Mouse (Mus musculus): Measurements from ENCODE around the gene Syvn1. TPM values are rescaled to one million over a fixed set of nuclear protein-coding genes. Genes with fewer than 3 reads are reported as not detected.
A peak's percentile ranks its signal among the peaks of the same experiment; 100 is the strongest.
"Not testable (repeated sequence)": the region's sequence is repeated elsewhere in the genome, so short reads cannot be mapped to it uniquely, and the experiment has no call there.

Syvn1 gene
- polyA plus RNA-seq, 1 experiment from 2014 or later: 27.5 TPM

DNA sequence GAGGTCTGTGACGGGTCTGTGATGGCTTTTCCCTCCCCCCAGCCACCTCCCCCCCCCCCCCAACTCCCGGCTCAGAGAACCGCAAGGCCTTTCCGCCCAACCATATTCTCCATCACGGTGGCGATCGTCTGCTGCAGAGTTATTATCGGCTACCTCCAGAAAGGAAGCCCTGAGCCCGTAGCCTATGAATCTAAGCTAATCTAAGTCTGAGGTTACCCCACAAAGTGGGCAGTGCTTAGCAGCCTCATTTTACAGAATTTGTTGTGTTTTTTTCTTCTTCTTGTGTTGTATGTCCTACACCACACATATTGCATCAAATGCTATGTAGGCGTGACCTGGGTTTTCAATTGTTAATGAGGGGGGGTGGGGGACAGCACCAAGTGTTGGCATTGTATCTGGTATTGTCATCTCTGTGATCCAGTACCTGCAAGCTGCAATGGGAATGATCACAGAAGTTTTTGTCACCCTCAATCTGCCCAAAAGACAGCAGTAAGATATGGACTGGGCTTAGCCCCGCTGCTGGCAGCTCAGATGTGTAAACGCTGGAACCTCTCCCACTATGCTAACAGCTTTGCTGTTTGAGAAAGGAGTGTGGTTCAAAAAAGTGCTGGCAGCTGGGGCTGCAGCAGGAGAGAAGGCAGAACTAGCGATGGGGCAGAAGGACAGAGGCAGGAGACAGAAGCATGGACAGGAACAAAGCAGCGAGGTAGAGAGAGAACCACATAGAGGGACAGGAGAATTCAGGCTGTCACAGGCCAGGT lies 15.7 kb upstream of the Syvn1 start:
- H3K4me1 ChIP-seq (ENCODE audit: control insufficient read depth, insufficient read depth, low read length): no peaks in the 10 kb centered on the region
- H3K4me2 ChIP-seq (replicated peaks; ENCODE audit: low read depth, low read length): no peak overlapping the region
- 66% methylated on average over 14 of the region's 14 CpGs for whole genome bisulfite sequencing
- H3K9ac ChIP-seq (replicated peaks; ENCODE audit: low read depth, low read length): no peak overlapping the region
- H3K27ac ChIP-seq (ENCODE audit: low read length): no peak overlapping the region
- no peaks in the 10 kb centered on the region for H3K36me3 ChIP-seq (ENCODE audit: control insufficient read depth, insufficient read depth, low read length)
- no peak for ATAC-seq (ENCODE audit: insufficient number of reproducible peaks, insufficient read depth, low FRiP score, low read depth)
- no peak overlapping the region for H3K4me3 ChIP-seq (ENCODE audit: low read depth, low read length)
- H3K27me3 ChIP-seq (ENCODE audit: control insufficient read depth, insufficient read depth, low read length): no peaks in the 10 kb centered on the region
- H3K9me3 ChIP-seq (ENCODE audit: control insufficient read depth, low read depth, low read length): no peaks in the 10 kb centered on the region

DNA sequence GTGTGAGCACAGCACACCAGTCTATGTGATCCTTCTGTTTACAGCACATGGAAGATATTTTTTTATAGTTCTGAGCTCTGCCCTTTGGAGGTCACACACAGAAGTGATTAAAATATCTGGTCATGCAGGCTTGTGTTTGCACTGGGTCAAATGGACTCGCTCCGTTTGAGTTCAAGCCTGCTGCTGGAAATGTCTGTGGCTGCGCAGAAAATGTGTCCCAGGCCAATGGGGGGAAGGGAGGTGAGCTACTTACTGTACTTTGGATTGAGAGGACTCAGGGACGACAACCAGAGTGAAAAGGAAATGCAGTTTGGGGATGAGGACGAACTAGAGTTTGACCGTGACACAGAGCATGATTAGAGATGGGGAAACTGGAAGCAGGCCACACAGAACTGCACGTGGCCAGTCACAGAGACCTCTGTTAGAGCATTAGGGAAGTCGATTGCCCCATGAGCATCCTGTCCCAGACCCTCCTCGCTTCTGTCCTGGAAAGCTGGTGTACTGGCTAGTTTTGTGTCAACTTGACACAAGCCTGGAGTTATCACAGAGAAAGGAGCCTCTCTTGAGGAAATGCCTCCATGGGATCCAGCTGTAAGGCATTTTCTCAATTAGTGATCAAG lies 10.3 kb upstream of the Syvn1 start:
- Histone ChIP-seq H3K9ac (replicated peaks; ENCODE audit: low read depth, low read length) (no peak overlapping the region), H3K4me1 (ENCODE audit: control insufficient read depth, insufficient read depth, low read length) (no peaks in the 10 kb centered on the region), H3K27ac (ENCODE audit: low read length) (no peak overlapping the region), H3K27me3 (ENCODE audit: control insufficient read depth, insufficient read depth, low read length) (no peaks in the 10 kb centered on the region), H3K9me3 (ENCODE audit: control insufficient read depth, low read depth, low read length) (no peaks in the 10 kb centered on the region), H3K4me2 (replicated peaks; ENCODE audit: low read depth, low read length) (no peak overlapping the region), H3K36me3 (ENCODE audit: control insufficient read depth, insufficient read depth, low read length) (no peaks in the 10 kb centered on the region), H3K4me3 (ENCODE audit: low read depth, low read length) (no peak overlapping the region)
- ATAC-seq (ENCODE audit: insufficient number of reproducible peaks, insufficient read depth, low FRiP score, low read depth): no peak
- 70% methylated on average over 9 of the region's 9 CpGs for WGBS

DNA sequence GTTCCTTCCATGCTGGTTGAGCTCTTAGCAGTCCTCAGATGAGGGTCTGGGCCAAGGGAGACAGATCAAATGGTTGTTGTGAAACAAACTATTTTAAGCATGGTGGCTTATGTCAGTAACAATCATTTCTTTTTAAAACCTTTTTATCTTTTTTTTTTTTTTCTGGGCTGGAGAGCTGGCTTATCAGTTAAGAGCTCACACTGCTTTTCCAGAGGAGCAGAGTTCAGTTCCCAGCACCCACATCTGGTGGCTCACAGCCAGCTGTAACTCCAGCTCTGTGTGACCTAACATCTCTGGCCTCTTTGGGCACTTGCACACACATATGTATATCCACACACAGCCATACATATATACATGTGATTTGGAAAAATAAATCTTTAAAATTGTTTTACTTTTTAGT lies 8.7 kb upstream of the Syvn1 start:
- H3K4me3 ChIP-seq (ENCODE audit: low read depth, low read length): no peak overlapping the region
- no peaks in the 10 kb centered on the region for H3K9me3 ChIP-seq (ENCODE audit: control insufficient read depth, low read depth, low read length)
- ATAC-seq (ENCODE audit: insufficient number of reproducible peaks, insufficient read depth, low FRiP score, low read depth): no peak
- H3K27me3 ChIP-seq (ENCODE audit: control insufficient read depth, insufficient read depth, low read length): no peaks in the 10 kb centered on the region
- H3K27ac ChIP-seq (ENCODE audit: low read length): no peak overlapping the region
- no peak overlapping the region for H3K4me2 ChIP-seq (replicated peaks; ENCODE audit: low read depth, low read length)
- H3K4me1 ChIP-seq (ENCODE audit: control insufficient read depth, insufficient read depth, low read length): no peaks in the 10 kb centered on the region
- no peaks in the 10 kb centered on the region for H3K36me3 ChIP-seq (ENCODE audit: control insufficient read depth, insufficient read depth, low read length)
- no peak overlapping the region for H3K9ac ChIP-seq (replicated peaks; ENCODE audit: low read depth, low read length)

DNA sequence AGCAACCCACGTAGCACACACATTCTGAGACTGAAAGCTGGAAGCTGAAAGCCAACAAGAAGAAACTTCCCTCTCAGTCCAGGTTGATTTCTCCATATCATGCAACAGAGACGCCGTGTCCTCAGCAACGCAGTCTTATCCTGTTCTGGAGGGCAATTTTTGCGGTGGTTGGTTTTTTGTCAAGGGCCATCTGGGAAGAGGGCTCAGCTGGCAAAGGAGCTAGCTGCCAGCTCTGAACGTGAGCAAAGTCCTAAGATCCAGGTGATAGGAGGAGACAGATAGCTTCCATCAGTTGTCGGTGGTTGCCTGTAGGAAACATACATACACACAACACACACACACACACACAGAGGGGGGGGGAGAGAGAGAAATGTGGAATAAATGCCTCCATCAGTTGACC lies 8.1 kb upstream of the Syvn1 start:
- Histone ChIP-seq H3K27ac (ENCODE audit: low read length) (no peak overlapping the region), H3K4me2 (replicated peaks; ENCODE audit: low read depth, low read length) (no peak overlapping the region), H3K9ac (replicated peaks; ENCODE audit: low read depth, low read length) (no peak overlapping the region), H3K36me3 (ENCODE audit: control insufficient read depth, insufficient read depth, low read length) (no peaks in the 10 kb centered on the region), H3K27me3 (ENCODE audit: control insufficient read depth, insufficient read depth, low read length) (no peaks in the 10 kb centered on the region), H3K4me3 (ENCODE audit: low read depth, low read length) (no peak overlapping the region), H3K9me3 (ENCODE audit: control insufficient read depth, low read depth, low read length) (no peaks in the 10 kb centered on the region), H3K4me1 (ENCODE audit: control insufficient read depth, insufficient read depth, low read length) (no peaks in the 10 kb centered on the region)
- WGBS: 83% methylated on average over 7 of the region's 7 CpGs
- no peak for ATAC-seq (ENCODE audit: insufficient number of reproducible peaks, insufficient read depth, low FRiP score, low read depth)

DNA sequence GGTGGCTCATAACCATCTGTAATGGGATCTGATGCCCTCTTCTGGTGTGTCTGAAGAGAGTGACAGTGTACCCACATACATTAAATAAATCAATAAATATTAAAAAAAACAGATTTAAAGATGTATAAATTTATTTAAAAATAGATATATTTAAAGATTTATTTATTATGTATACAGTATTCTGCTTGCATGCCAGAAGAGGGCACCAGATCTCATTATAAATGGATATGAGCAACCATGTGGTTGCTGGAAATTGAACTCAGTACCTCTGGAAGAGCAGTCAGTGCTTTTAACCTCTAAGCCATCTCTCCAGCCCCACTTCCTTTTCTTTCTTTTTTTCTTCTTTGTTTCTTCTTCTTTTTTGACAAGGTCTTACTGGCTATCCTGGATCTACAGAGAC lies 6.4 kb upstream of the Syvn1 start:
- Histone ChIP-seq H3K27me3 (ENCODE audit: control insufficient read depth, insufficient read depth, low read length) (no peaks in the 10 kb centered on the region), H3K4me2 (replicated peaks; ENCODE audit: low read depth, low read length) (no peak overlapping the region), H3K27ac (ENCODE audit: low read length) (no peak overlapping the region), H3K36me3 (ENCODE audit: control insufficient read depth, insufficient read depth, low read length) (no peaks in the 10 kb centered on the region), H3K4me3 (ENCODE audit: low read depth, low read length) (no peak overlapping the region), H3K4me1 (ENCODE audit: control insufficient read depth, insufficient read depth, low read length) (peaks cover 1% of the 10 kb centered on the region; the same call in 1 of the 2 replicates), H3K9me3 (ENCODE audit: control insufficient read depth, low read depth, low read length) (no peaks in the 10 kb centered on the region), H3K9ac (replicated peaks; ENCODE audit: low read depth, low read length) (no peak overlapping the region)
- no peak for ATAC-seq (ENCODE audit: insufficient number of reproducible peaks, insufficient read depth, low FRiP score, low read depth)

DNA sequence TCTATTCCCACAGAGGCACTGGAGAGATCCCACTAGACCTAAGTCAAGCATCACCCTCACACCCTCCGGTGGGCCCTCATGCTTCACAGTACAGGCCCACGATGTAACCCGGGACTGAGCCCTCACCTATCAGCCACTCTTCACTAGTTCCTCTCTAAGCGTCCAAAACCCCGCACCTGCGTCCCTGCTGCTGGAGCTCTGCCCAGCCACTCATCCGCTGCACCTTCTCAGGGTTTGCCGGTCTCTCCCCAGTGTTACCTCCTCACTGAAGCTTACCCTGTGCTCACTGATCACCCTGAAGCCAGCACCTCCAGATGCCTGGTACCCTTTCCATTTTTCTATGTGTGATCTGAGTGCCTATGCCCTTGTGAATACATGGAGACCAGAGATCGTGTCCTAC lies 4.1 kb upstream of the Syvn1 start:
- H3K27me3 ChIP-seq (ENCODE audit: control insufficient read depth, insufficient read depth, low read length): no peaks in the 10 kb centered on the region
- WGBS: 80% methylated on average over 9 of the region's 9 CpGs
- peaks cover 5% of the 10 kb centered on the region for H3K4me1 ChIP-seq (ENCODE audit: control insufficient read depth, insufficient read depth, low read length)
- no peak overlapping the region for H3K27ac ChIP-seq (ENCODE audit: low read length)
- no peaks in the 10 kb centered on the region for H3K36me3 ChIP-seq (ENCODE audit: control insufficient read depth, insufficient read depth, low read length)
- H3K4me2 ChIP-seq (replicated peaks; ENCODE audit: low read depth, low read length): no peak overlapping the region
- no peak overlapping the region for H3K9ac ChIP-seq (replicated peaks; ENCODE audit: low read depth, low read length)
- H3K9me3 ChIP-seq (ENCODE audit: control insufficient read depth, low read depth, low read length): no peaks in the 10 kb centered on the region
- ATAC-seq (ENCODE audit: insufficient number of reproducible peaks, insufficient read depth, low FRiP score, low read depth): no peak
- H3K4me3 ChIP-seq (ENCODE audit: low read depth, low read length): no peak overlapping the region

DNA sequence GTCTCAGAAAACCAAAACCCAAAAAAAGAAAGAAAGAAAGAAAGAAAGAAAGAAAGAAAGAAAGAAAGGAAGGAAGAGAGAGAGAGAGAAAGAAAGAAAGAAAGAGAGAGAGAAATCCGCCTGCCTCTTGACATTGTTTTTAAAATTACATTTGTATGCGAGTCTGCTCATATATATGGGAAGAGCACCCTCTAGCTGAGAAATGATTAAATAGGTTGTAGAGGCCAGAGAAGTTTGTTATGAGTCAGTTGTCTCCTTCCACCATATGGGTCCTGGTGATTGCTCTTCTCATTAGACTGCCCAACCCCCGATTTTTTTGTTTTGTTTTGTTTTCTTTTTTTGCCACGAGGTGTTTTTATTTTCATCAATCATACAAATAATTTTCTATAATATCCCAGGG lies 2.3 kb upstream of the Syvn1 start:
- H3K4me2 ChIP-seq (replicated peaks; ENCODE audit: low read depth, low read length); H3K9ac ChIP-seq (replicated peaks; ENCODE audit: low read depth, low read length); H3K36me3 ChIP-seq (ENCODE audit: control insufficient read depth, insufficient read depth, low read length); H3K9me3 ChIP-seq (ENCODE audit: control insufficient read depth, low read depth, low read length); ATAC-seq (ENCODE audit: insufficient number of reproducible peaks, insufficient read depth, low FRiP score, low read depth); H3K4me3 ChIP-seq (ENCODE audit: low read depth, low read length); H3K27me3 ChIP-seq (ENCODE audit: control insufficient read depth, insufficient read depth, low read length); H3K27ac ChIP-seq (ENCODE audit: low read length): not testable (repeated sequence)
- WGBS: 60% methylated on average over 4 of the region's 4 CpGs
- peaks cover 13% of the 10 kb centered on the region for H3K4me1 ChIP-seq (ENCODE audit: control insufficient read depth, insufficient read depth, low read length)

DNA sequence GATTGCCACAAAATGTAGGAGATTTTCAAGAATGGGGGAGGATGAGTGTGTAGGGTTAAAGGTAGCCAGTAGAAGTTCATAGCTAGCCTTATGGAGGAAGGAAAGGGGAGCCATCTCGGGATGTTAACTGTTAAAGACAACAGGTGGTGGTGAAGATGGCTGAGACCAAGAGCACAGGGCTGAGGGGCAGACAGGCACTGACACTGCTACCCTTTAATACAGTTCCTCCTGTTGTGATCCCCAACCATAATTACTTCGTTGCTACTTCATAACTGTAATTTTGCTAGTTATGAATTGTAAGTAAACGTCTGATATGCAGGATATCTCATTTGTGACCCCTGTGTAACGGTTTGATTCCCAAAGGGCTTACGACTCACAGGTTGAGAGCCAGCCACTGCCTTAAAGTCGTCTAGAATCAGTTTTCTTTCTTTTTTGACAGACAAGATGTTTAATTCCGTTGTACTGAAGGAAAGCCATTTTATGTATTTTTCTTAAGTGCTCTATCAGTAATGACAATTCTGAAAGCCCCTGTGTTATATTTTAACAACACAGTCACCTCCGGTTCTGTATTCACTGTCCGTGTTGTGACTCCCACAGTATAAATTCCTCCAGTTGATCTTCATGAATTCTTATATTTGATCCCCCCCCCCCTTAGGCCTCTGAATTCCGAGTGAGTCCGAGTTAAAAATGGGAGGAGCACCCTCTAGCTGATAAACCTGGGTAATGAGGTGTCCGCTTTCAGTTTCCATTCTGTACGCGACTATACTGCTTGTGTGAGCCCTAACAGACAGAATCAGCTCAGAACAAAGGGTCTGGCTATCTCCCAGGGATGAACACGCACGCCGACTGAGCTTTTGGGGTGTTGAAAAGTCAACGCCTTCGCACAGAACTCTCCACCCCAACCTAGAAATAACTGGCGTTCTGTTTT lies 746 bp upstream of the Syvn1 start:
- H3K4me1 ChIP-seq (ENCODE audit: control insufficient read depth, insufficient read depth, low read length): peaks cover 13% of the 10 kb centered on the region
- H3K27me3 ChIP-seq (ENCODE audit: control insufficient read depth, insufficient read depth, low read length): no peaks in the 10 kb centered on the region
- peak overlapping the region; percentile 99 for H3K27ac ChIP-seq (ENCODE audit: low read length)
- H3K36me3 ChIP-seq (ENCODE audit: control insufficient read depth, insufficient read depth, low read length): peaks cover 24% of the 10 kb centered on the region
- peak overlapping the region; percentile 84 for H3K4me2 ChIP-seq (replicated peaks; ENCODE audit: low read depth, low read length)
- ATAC-seq (ENCODE audit: insufficient number of reproducible peaks, insufficient read depth, low FRiP score, low read depth): peak; percentile 34; the same call in 1 of the 2 replicates
- 12% methylated on average over 20 of the region's 20 CpGs for WGBS
- peak overlapping the region; percentile 87 for H3K9ac ChIP-seq (replicated peaks; ENCODE audit: low read depth, low read length)
- peak overlapping the region; percentile 89 for H3K4me3 ChIP-seq (ENCODE audit: low read depth, low read length)
- H3K9me3 ChIP-seq (ENCODE audit: control insufficient read depth, low read depth, low read length): no peaks in the 10 kb centered on the region
